Mouse (Mus musculus): Measurements from ENCODE around the gene Cst9. TPM values are rescaled to one million over a fixed set of nuclear protein-coding genes. Genes with fewer than 3 reads are reported as not detected.

Gene Cst9
- polyA plus RNA-seq, 1 experiment from 2014 or later: not detected

- ATAC-seq (ENCODE audit: insufficient number of reproducible peaks, insufficient read depth, low FRiP score, low read depth): peak; percentile 65; the same call in 1 of the 2 replicates
- 46% methylated on average over 8 of the region's 8 CpGs for WGBS
Measured at GRCm38 (mm10) chr2:148851116-148851906, 16.4 kb downstream of the Cst9 start.

DNA sequence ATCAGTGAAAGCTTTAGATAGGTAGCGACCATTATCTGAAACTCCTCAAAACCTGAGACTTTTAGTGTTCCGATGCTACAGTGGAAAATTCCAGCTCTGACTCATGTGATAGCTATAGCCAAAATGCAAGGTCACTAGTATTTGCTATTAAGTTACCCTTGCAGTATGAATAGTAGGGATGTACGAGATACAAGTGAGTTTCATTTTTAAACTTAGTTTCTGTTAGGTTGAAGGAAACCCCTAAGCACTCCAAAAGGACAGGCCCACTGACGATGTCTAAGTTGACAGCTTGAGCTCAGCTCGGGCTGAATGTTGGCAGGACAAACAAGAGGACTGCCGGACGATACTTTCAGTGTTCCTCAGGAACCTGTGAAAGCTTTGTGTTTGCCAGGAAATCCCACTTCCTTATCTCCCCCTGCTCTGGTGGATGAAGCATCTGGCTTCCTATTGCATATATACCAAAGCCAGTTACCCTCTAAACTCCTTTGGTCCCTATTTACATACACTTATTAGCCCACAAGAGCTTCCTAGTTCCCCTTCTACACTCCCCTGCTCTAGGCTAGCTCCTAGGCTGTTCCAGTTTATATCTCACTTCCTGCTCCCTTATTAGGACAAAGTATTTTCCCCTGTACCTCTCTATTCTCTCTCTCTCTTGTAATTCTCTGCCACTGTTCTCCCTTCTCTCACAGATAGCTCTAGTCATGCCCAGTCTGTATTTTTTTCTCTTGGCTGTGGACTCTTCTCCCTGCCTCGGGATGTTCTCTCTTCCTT lies 21.9 kb downstream of the Cst9 start:
- WGBS: 57% methylated on average over 8 of the region's 8 CpGs
- Histone ChIP-seq H3K4me3 (ENCODE audit: low read depth, low read length) (no peak overlapping the region), H3K27ac (ENCODE audit: low read length) (no peak overlapping the region), H3K4me1 (ENCODE audit: control insufficient read depth, insufficient read depth, low read length) (no peaks in the 10 kb centered on the region), H3K4me2 (replicated peaks; ENCODE audit: low read depth, low read length) (no peak overlapping the region), H3K27me3 (ENCODE audit: control insufficient read depth, insufficient read depth, low read length) (no peaks in the 10 kb centered on the region), H3K9me3 (ENCODE audit: control insufficient read depth, low read depth, low read length) (no peaks in the 10 kb centered on the region), H3K36me3 (ENCODE audit: control insufficient read depth, insufficient read depth, low read length) (no peaks in the 10 kb centered on the region), H3K9ac (replicated peaks; ENCODE audit: low read depth, low read length) (no peak overlapping the region)
- ATAC-seq (ENCODE audit: insufficient number of reproducible peaks, insufficient read depth, low FRiP score, low read depth): no peak

More at GRCm38 (mm10) chr2:148851116-148851906, 16.4 kb downstream of the Cst9 start:
- Histone ChIP-seq H3K4me2 (replicated peaks; ENCODE audit: low read depth, low read length) (no peak overlapping the region), H3K9ac (replicated peaks; ENCODE audit: low read depth, low read length) (no peak overlapping the region), H3K4me3 (ENCODE audit: low read depth, low read length) (no peak overlapping the region), H3K27me3 (ENCODE audit: control insufficient read depth, insufficient read depth, low read length) (no peaks in the 10 kb centered on the region), H3K36me3 (ENCODE audit: control insufficient read depth, insufficient read depth, low read length) (no peaks in the 10 kb centered on the region), H3K4me1 (ENCODE audit: control insufficient read depth, insufficient read depth, low read length) (no peaks in the 10 kb centered on the region), H3K9me3 (ENCODE audit: control insufficient read depth, low read depth, low read length) (no peaks in the 10 kb centered on the region), H3K27ac (ENCODE audit: low read length) (no peak overlapping the region)

- Histone ChIP-seq H3K4me2 (replicated peaks; ENCODE audit: low read depth, low read length) (no peak overlapping the region), H3K4me3 (ENCODE audit: low read depth, low read length) (no peak overlapping the region), H3K36me3 (ENCODE audit: control insufficient read depth, insufficient read depth, low read length) (no peaks in the 10 kb centered on the region), H3K27me3 (ENCODE audit: control insufficient read depth, insufficient read depth, low read length) (no peaks in the 10 kb centered on the region), H3K27ac (ENCODE audit: low read length) (no peak overlapping the region), H3K9ac (replicated peaks; ENCODE audit: low read depth, low read length) (no peak overlapping the region), H3K9me3 (ENCODE audit: control insufficient read depth, low read depth, low read length) (no peaks in the 10 kb centered on the region), H3K4me1 (ENCODE audit: control insufficient read depth, insufficient read depth, low read length) (no peaks in the 10 kb centered on the region)
- WGBS: 69% methylated on average over 4 of the region's 4 CpGs
- ATAC-seq (ENCODE audit: insufficient number of reproducible peaks, insufficient read depth, low FRiP score, low read depth): no peak
Measured at GRCm38 (mm10) chr2:148857506-148857905, 22.6 kb downstream of the Cst9 start.

DNA sequence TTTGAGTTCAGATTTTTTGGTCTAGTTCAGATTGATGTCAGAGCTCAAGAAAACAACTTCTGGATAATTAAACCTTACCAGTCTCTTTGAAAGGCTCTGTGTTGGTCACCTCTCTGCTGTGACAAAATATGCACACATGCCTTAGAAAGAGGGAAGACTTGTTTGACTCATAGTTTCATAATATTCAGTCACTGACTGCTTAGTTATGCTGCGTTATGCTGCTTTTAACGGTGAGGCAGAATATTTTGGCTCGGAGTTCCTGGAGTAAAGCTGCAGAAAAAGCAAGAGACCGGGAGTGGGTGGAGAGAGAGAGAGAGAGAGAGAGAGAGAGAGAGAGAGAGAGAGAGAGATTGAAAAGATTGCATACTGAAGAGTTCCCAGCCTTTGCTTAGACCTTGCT lies 26.0 kb downstream of the Cst9 start:
- H3K27ac ChIP-seq (ENCODE audit: low read length): no peak overlapping the region
- WGBS: 71% methylated on average over 4 of the region's 4 CpGs
- no peaks in the 10 kb centered on the region for H3K36me3 ChIP-seq (ENCODE audit: control insufficient read depth, insufficient read depth, low read length)
- no peak overlapping the region for H3K4me2 ChIP-seq (replicated peaks; ENCODE audit: low read depth, low read length)
- H3K27me3 ChIP-seq (ENCODE audit: control insufficient read depth, insufficient read depth, low read length): no peaks in the 10 kb centered on the region
- no peak for ATAC-seq (ENCODE audit: insufficient number of reproducible peaks, insufficient read depth, low FRiP score, low read depth)
- no peaks in the 10 kb centered on the region for H3K9me3 ChIP-seq (ENCODE audit: control insufficient read depth, low read depth, low read length)
- H3K4me3 ChIP-seq (ENCODE audit: low read depth, low read length): no peak overlapping the region
- H3K9ac ChIP-seq (replicated peaks; ENCODE audit: low read depth, low read length): no peak overlapping the region
- H3K4me1 ChIP-seq (ENCODE audit: control insufficient read depth, insufficient read depth, low read length): no peaks in the 10 kb centered on the region

GRCm38 (mm10) chr2:148861693-148862092 lies 26.7 kb downstream of the Cst9 start:
- H3K27me3 ChIP-seq (ENCODE audit: control insufficient read depth, insufficient read depth, low read length): no peaks in the 10 kb centered on the region
- H3K9me3 ChIP-seq (ENCODE audit: control insufficient read depth, low read depth, low read length): no peaks in the 10 kb centered on the region
- no peak overlapping the region for H3K4me2 ChIP-seq (replicated peaks; ENCODE audit: low read depth, low read length)
- no peak overlapping the region for H3K9ac ChIP-seq (replicated peaks; ENCODE audit: low read depth, low read length)
- no peaks in the 10 kb centered on the region for H3K4me1 ChIP-seq (ENCODE audit: control insufficient read depth, insufficient read depth, low read length)
- H3K27ac ChIP-seq (ENCODE audit: low read length): no peak overlapping the region
- ATAC-seq (ENCODE audit: insufficient number of reproducible peaks, insufficient read depth, low FRiP score, low read depth): no peak
- H3K36me3 ChIP-seq (ENCODE audit: control insufficient read depth, insufficient read depth, low read length): no peaks in the 10 kb centered on the region
- no peak overlapping the region for H3K4me3 ChIP-seq (ENCODE audit: low read depth, low read length)

DNA sequence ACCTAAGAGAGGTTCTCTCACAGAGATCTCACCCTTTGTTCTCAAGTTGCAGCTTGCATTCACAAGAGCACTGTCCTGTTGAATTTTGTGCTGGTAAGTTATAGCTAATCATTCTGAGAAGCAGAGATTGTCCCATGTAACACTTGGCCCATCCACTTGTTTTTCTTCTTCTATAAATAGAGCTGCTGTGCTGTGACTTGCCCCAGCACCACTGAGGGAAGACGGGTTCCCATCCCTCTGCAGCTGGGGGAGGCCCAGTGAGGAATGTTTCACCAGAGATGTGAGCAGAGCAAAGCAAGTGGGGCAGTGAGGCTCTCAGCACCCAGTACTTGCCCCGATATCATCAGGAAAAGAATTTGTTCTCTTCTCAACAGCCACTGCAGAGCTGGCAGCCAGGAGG lies 30.0 kb downstream of the Cst9 start, which contains the start of gene 9230104L09Rik:
Gene 9230104L09Rik (minus strand): TSS at position 73 of the 400 bp plus-strand sequence.
- no peaks in the 10 kb centered on the region for H3K27me3 ChIP-seq (ENCODE audit: control insufficient read depth, insufficient read depth, low read length)
- no peak within 1 kb of the TSS for H3K27ac ChIP-seq (ENCODE audit: low read length)
- H3K9me3 ChIP-seq (ENCODE audit: control insufficient read depth, low read depth, low read length): no peaks in the 10 kb centered on the region
- no peak within 1 kb of the TSS for H3K4me2 ChIP-seq (replicated peaks; ENCODE audit: low read depth, low read length)
- H3K4me1 ChIP-seq (ENCODE audit: control insufficient read depth, insufficient read depth, low read length): no peaks in the 10 kb centered on the region
- no peaks in the 10 kb centered on the region for H3K36me3 ChIP-seq (ENCODE audit: control insufficient read depth, insufficient read depth, low read length)
- ATAC-seq (ENCODE audit: insufficient number of reproducible peaks, insufficient read depth, low FRiP score, low read depth): no peak
- no peak within 1 kb of the TSS for H3K9ac ChIP-seq (replicated peaks; ENCODE audit: low read depth, low read length)
- no peak within 1 kb of the TSS for H3K4me3 ChIP-seq (ENCODE audit: low read depth, low read length)
- 55% methylated on average over 2 of the region's 2 CpGs for WGBS

GRCm38 (mm10) chr2:148868959-148869358 lies 34.0 kb downstream of the Cst9 start:
- 50% methylated on average over 1 of the region's 1 CpGs for WGBS
- Histone ChIP-seq H3K9ac (replicated peaks; ENCODE audit: low read depth, low read length) (no peak overlapping the region), H3K36me3 (ENCODE audit: control insufficient read depth, insufficient read depth, low read length) (peaks cover 15% of the 10 kb centered on the region), H3K9me3 (ENCODE audit: control insufficient read depth, low read depth, low read length) (no peaks in the 10 kb centered on the region), H3K27me3 (ENCODE audit: control insufficient read depth, insufficient read depth, low read length) (no peaks in the 10 kb centered on the region), H3K27ac (ENCODE audit: low read length) (no peak overlapping the region), H3K4me2 (replicated peaks; ENCODE audit: low read depth, low read length) (no peak overlapping the region), H3K4me1 (ENCODE audit: control insufficient read depth, insufficient read depth, low read length) (peaks cover 21% of the 10 kb centered on the region), H3K4me3 (ENCODE audit: low read depth, low read length) (no peak overlapping the region)
- no peak for ATAC-seq (ENCODE audit: insufficient number of reproducible peaks, insufficient read depth, low FRiP score, low read depth)

GRCm38 (mm10) chr2:148870526-148870925 lies 35.6 kb downstream of the Cst9 start:
- Histone ChIP-seq H3K36me3 (ENCODE audit: control insufficient read depth, insufficient read depth, low read length) (peaks cover 15% of the 10 kb centered on the region), H3K4me1 (ENCODE audit: control insufficient read depth, insufficient read depth, low read length) (peaks cover 25% of the 10 kb centered on the region), H3K27ac (ENCODE audit: low read length) (no peak overlapping the region), H3K27me3 (ENCODE audit: control insufficient read depth, insufficient read depth, low read length) (no peaks in the 10 kb centered on the region), H3K9ac (replicated peaks; ENCODE audit: low read depth, low read length) (no peak overlapping the region), H3K4me3 (ENCODE audit: low read depth, low read length) (no peak overlapping the region), H3K9me3 (ENCODE audit: control insufficient read depth, low read depth, low read length) (no peaks in the 10 kb centered on the region), H3K4me2 (replicated peaks; ENCODE audit: low read depth, low read length) (no peak overlapping the region)
- 87% methylated on average over 3 of the region's 3 CpGs for WGBS
- no peak for ATAC-seq (ENCODE audit: insufficient number of reproducible peaks, insufficient read depth, low FRiP score, low read depth)
